Mouse (Mus musculus) testis, postnatal 14 days (tissue): ENCODE measurements around the gene Cnpy2.
A peak's percentile ranks its signal among the peaks of the same experiment; 100 is the strongest.
"Not testable (repeated sequence)": the region's sequence is repeated elsewhere in the genome, so short reads cannot be mapped to it uniquely, and the experiment has no call there.

Experiments
- DNase-seq: peaks from one replicate; pipeline ENCODE4 v3.0.0; 2021; ENCODE audit warnings: low spot score

Gene Cnpy2

GRCm38 (mm10) chr10:128315578-128315977 is 6.7 kb upstream of the Cnpy2 start:
- DNase-seq, result no peak

- no peak for DNase-seq
Observed at GRCm38 (mm10) chr10:128321641-128322040, 618 bp upstream of the Cnpy2 start.

- no peak for DNase-seq
Observed at GRCm38 (mm10) chr10:128323516-128323915, 1.3 kb downstream of the Cnpy2 start.

GRCm38 (mm10) chr10:128326825-128327224 is 4.6 kb downstream of the Cnpy2 start:
- no peak for DNase-seq

GRCm38 (mm10) chr10:128327610-128328009 is 5.4 kb downstream of the Cnpy2 start:
- DNase-seq, result no peak

- DNase-seq, result not testable (repeated sequence)
Observed at GRCm38 (mm10) chr10:128332358-128333249, 10.3 kb downstream of the Cnpy2 start.

- DNase-seq, result peak; percentile 53
Observed at GRCm38 (mm10) chr10:128335582-128335981, 13.3 kb downstream of the Cnpy2 start.

- DNase-seq, result no peak
Observed at GRCm38 (mm10) chr10:128336195-128336594, 13.9 kb downstream of the Cnpy2 start.

GRCm38 (mm10) chr10:128336597-128336996 is 14.3 kb downstream of the Cnpy2 start:
- DNase-seq, result no peak

- DNase-seq, result peak; percentile 97
Observed at GRCm38 (mm10) chr10:128337306-128338181, 15.3 kb downstream of the Cnpy2 start, which contains the start of gene Cs. Gene Cs, plus strand, starts transcription at chr10:128337734.

- DNase-seq, result no peak
Observed at GRCm38 (mm10) chr10:128338415-128338814, 16.2 kb downstream of the Cnpy2 start.

GRCm38 (mm10) chr10:128338948-128339347 is 16.7 kb downstream of the Cnpy2 start:
- no peak for DNase-seq

- DNase-seq, result no peak
Observed at GRCm38 (mm10) chr10:128340257-128340656, 18.0 kb downstream of the Cnpy2 start.

- no peak for DNase-seq
Observed at GRCm38 (mm10) chr10:128343436-128343835, 21.2 kb downstream of the Cnpy2 start.

- DNase-seq, result no peak
Observed at GRCm38 (mm10) chr10:128344568-128345275, 22.5 kb downstream of the Cnpy2 start.

- DNase-seq, result no peak
Observed at GRCm38 (mm10) chr10:128347541-128347940, 25.3 kb downstream of the Cnpy2 start.

- DNase-seq, result no peak
Observed at GRCm38 (mm10) chr10:128358796-128359195, 36.5 kb downstream of the Cnpy2 start.

GRCm38 (mm10) chr10:128359226-128359625 is 37.0 kb downstream of the Cnpy2 start:
- no peak for DNase-seq

- no peak for DNase-seq
Observed at GRCm38 (mm10) chr10:128361836-128362235, 39.6 kb downstream of the Cnpy2 start.

- no peak for DNase-seq
Observed at GRCm38 (mm10) chr10:128362568-128362967, 40.3 kb downstream of the Cnpy2 start.

- DNase-seq, result no peak
Observed at GRCm38 (mm10) chr10:128367899-128368401, 45.7 kb downstream of the Cnpy2 start.
